Mouse (Mus musculus) cerebellum, adult 2 months (tissue): Measurements from ENCODE around the gene Gm9507.
A peak's percentile ranks its signal among the peaks of the same experiment; 100 is the strongest.

Experiments
- CTCF ChIP-seq: fragments of 200-500 bp; IDR thresholded peaks from 2 replicates; pipeline ENCODE4 v1.5.1; 2011; ENCODE audit warnings: low read depth, mild to moderate bottlenecking, control low read depth, low read length, moderate library complexity, borderline replicate concordance; ENCODE audit not compliant: insufficient read depth
- POLR2A ChIP-seq: fragments of 200-500 bp; IDR thresholded peaks from 2 replicates; pipeline ENCODE4 v1.6.1; 2011; ENCODE audit warnings: low read length, control low read depth, borderline replicate concordance; ENCODE audit not compliant: insufficient read depth

GRCm38 (mm10) chr10:77815514-77815913 is 3.9 kb upstream of the Gm9507 start:
- TF ChIP-seq CTCF (0 out of 2 replicates have a peak, but pooled peaks have one; percentile 5), POLR2A (no peak)
